Mouse (Mus musculus) liver, embryonic 15.5 days (tissue): Measurements from ENCODE around the gene Gng7. TPM values are rescaled to one million over a fixed set of nuclear protein-coding genes. Genes with fewer than 3 reads are reported as not detected.

ENCODE experiments used
- ATAC-seq: fragments of 200-750 bp; cut with Nextera tagmentation; 2 replicates; pipeline ENCODE4 v1.8.0; 2017; ENCODE audit warnings: moderate number of reproducible peaks, mild to moderate bottlenecking, moderate library complexity; ENCODE audit not compliant: insufficient read depth
- H3K27ac ChIP-seq: fragments of 300-500 bp; sonication (generic); replicated peaks from 2 replicates; pipeline ENCODE4 v1.5.1; 2015; ENCODE audit warnings: mild to moderate bottlenecking, inconsistent platforms
- H3K27me3 ChIP-seq: fragments of 300-500 bp; sonication (generic); 2 replicates; pipeline ENCODE4 v1.6.1; 2015; ENCODE audit warnings: mild to moderate bottlenecking, inconsistent platforms
- H3K36me3 ChIP-seq: fragments of 300-500 bp; sonication (generic); replicated peaks from 2 replicates; pipeline ENCODE4 v1.6.1; 2015; ENCODE audit warnings: moderate library complexity, mild to moderate bottlenecking, inconsistent platforms
- H3K4me1 ChIP-seq: fragments of 300-500 bp; sonication (generic); replicated peaks from 2 replicates; pipeline ENCODE4 v1.6.1; 2015; ENCODE audit warnings: inconsistent platforms
- H3K4me2 ChIP-seq: fragments of 300-500 bp; sonication (generic); 2 replicates; pipeline ENCODE4 v1.6.1; 2015; ENCODE audit warnings: moderate library complexity, mild to moderate bottlenecking, inconsistent platforms
- H3K4me3 ChIP-seq: fragments of 300-500 bp; sonication (generic); replicated peaks from 2 replicates; pipeline ENCODE4 v1.5.1; 2015; ENCODE audit warnings: mild to moderate bottlenecking, inconsistent platforms
- H3K9ac ChIP-seq: fragments of 300-500 bp; sonication (generic); 2 replicates; pipeline ENCODE4 v1.6.1; 2015; ENCODE audit warnings: moderate library complexity, mild to moderate bottlenecking, inconsistent platforms
- H3K9me3 ChIP-seq: fragments of 300-500 bp; sonication (generic); replicated peaks from 2 replicates; pipeline ENCODE4 v1.6.1; 2016; ENCODE audit warnings: inconsistent platforms
- WGBS: fragments of 180-500 bp; shearing (Covaris S2); methylation state at CpG from one replicate; pipeline ENCODE4 v1.1.7; 2015; ENCODE audit warnings: mixed read lengths; ENCODE audit not compliant: insufficient replicate concordance; 5-methylcytosine and 5-hydroxymethylcytosine counted together
- polyA plus RNA-seq: library from polyadenylated mRNA; unstranded; fragments of >200 nt; fragmentation: Nextera tagmentation; extraction: Ambion mirVana; gene quantifications from 2 replicates; pipeline ENCODE4 v1.2.1, GENCODE M21; 2015

The Gng7 gene
- polyA plus RNA-seq, 1 experiment from 2014 or later: 0.41 TPM

DNA sequence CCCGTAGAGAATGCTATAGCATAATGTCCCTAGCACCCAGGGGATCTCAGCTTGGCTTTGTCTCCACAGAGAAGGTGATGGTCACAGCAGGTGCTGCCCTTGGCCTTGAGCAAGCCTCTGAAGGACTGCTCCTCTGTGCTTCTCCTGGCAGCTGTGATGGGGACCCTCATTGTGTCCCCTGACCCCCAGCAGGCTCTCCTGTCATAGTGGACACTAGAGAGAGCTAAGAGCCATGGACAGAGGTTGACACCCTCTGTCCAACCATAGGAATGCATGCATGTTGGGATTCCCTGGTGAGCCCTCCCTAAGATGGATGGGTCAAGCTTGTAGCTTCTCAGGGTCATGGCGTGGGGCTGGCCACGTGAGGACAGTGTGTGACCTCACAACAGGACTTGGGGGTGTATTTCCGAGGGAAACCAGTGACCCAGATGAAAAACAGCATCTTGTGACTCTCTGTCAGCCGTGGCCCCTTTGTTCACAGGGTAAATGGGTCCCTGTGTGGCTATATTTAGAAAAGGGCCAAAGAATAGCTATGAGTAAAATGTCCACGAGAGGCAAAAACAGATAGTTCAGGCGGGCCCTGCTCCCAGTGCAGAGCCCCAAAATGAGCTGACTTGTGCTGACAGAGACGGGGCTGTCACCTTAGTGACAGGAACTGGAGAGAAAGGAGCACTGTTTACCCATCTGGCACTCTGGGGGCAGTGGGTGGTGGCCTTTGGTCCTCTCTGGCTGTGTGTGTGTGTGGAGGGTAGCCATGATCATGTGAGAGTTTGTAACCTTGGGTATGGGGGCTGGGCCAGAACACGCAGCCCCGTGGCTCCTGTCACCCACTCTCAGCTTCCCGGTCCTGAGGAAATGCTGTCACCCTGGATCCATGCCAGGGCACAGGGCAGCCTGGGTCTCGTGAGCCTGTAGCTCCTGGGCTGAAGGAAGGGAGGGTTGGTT is 51.4 kb downstream of the Gng7 start:
- no peaks in the 10 kb centered on the region for H3K9me3 ChIP-seq
- no peak overlapping the region for H3K4me2 ChIP-seq
- H3K27me3 ChIP-seq: no peaks in the 10 kb centered on the region
- 43% methylated on average over 12 of the region's 12 CpGs for WGBS
- peak; percentile 59 for ATAC-seq
- H3K9ac ChIP-seq: no peak overlapping the region
- H3K27ac ChIP-seq: peak overlapping the region; percentile 77
- no peak overlapping the region for H3K4me3 ChIP-seq
- peaks cover 46% of the 10 kb centered on the region for H3K4me1 ChIP-seq
- no peaks in the 10 kb centered on the region for H3K36me3 ChIP-seq

DNA sequence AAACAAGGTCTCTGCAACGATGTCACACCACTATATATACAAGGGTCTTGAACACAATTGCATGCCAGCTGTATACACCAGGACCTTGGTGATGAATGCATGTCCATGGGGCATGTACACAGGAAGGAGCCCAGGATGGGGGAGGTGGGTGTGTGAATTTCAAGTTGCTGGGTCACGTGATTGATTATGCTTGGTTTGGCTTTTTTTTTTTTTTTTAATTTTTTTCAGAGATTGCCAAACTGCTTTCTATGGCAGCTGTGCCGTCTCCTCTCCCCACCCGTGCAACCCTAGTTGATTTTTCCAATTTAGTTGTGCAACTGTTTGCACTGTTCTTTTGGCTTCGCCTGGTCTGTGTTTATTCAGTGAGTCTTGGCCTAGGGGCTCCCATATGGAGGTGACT is 52.2 kb downstream of the Gng7 start:
- Histone ChIP-seq H3K4me2 (no peak overlapping the region), H3K9me3 (no peaks in the 10 kb centered on the region), H3K27ac (peak overlapping the region; percentile 77), H3K9ac (no peak overlapping the region), H3K4me3 (no peak overlapping the region), H3K4me1 (peaks cover 45% of the 10 kb centered on the region), H3K36me3 (no peaks in the 10 kb centered on the region), H3K27me3 (no peaks in the 10 kb centered on the region)
- WGBS: 49% methylated on average over 5 of the region's 5 CpGs
- no peak for ATAC-seq

DNA sequence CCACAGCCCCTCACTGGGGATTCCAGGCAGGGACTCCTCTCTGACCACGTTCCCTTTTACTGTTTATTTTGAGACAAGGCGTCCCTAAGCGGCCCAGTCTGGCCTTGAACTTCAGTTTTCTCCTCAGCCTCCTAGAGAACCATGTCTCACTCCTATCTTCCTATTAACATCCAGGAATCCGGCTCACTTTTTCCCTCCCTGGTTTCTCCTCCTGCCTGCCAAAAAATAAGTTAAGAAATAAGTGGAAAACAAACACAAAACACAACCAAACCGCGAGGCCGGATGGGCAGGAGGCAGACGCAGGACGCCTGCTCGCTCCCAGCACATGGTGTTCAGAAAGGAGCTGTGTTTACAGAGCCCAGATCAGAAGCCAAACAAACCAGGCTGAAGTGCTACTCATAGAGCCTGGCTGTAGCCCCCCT is 52.7 kb downstream of the Gng7 start:
- Histone ChIP-seq H3K4me3 (no peak overlapping the region), H3K27ac (peak overlapping the region; percentile 77), H3K4me1 (peaks cover 40% of the 10 kb centered on the region), H3K4me2 (no peak overlapping the region), H3K36me3 (no peaks in the 10 kb centered on the region), H3K9ac (no peak overlapping the region), H3K9me3 (no peaks in the 10 kb centered on the region), H3K27me3 (no peaks in the 10 kb centered on the region)
- 59% methylated on average over 10 of the region's 10 CpGs for WGBS
- 0 out of 2 replicates have a peak, but pooled peaks have one; percentile 29 for ATAC-seq

DNA sequence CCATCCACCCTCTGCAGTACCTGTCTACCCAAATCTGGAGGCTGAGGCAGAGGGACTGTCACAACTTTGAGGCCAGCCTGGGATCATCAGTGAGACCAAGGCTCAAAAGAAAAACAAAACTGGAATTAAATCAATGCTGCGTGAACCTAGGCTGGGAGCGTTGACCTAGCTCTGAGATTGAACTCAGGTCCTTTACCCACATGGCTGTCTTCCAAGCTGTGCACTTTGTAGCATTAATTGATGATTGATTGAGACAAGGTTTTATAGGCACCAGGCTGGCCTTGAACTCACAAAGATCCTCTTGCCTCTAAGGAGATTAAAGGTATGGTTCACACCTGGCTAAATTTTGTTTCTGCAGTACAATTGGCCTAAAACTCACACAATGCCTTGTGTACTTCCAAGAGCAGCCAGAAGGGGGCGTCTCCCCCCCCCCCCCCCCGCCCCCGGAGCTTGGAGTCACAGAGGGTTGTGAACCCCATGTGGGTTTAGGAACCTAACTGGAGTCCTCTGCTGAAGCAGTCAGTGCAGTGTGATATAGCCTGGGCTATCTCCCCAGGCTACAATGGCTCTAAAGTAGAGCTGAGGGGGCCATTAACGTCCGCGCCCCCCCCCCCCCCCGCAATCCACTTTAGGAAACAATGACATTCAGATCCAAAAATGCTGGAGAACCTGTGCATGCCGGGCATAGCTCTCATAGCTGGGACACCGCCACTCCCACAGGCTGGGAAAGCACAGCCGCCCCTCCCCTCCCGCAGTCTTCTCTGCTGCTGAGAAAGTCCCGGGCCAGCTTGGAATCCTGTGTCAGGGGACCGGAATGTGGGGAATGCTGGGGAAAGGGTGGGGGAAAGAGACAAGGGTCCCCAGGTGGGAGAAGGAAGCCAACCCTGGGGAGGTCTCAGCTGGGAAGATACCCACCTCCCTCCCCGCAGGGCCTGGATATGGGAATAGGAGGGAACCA is 53.9 kb downstream of the Gng7 start:
- H3K4me2 ChIP-seq: no peak overlapping the region
- ATAC-seq: no peak
- H3K4me1 ChIP-seq: peaks cover 35% of the 10 kb centered on the region
- H3K9ac ChIP-seq: no peak overlapping the region
- H3K9me3 ChIP-seq: no peaks in the 10 kb centered on the region
- WGBS: 23% methylated on average over 16 of the region's 16 CpGs
- peak overlapping the region; percentile 77 for H3K27ac ChIP-seq
- H3K36me3 ChIP-seq: no peaks in the 10 kb centered on the region
- H3K4me3 ChIP-seq: no peak overlapping the region
- H3K27me3 ChIP-seq: no peaks in the 10 kb centered on the region

DNA sequence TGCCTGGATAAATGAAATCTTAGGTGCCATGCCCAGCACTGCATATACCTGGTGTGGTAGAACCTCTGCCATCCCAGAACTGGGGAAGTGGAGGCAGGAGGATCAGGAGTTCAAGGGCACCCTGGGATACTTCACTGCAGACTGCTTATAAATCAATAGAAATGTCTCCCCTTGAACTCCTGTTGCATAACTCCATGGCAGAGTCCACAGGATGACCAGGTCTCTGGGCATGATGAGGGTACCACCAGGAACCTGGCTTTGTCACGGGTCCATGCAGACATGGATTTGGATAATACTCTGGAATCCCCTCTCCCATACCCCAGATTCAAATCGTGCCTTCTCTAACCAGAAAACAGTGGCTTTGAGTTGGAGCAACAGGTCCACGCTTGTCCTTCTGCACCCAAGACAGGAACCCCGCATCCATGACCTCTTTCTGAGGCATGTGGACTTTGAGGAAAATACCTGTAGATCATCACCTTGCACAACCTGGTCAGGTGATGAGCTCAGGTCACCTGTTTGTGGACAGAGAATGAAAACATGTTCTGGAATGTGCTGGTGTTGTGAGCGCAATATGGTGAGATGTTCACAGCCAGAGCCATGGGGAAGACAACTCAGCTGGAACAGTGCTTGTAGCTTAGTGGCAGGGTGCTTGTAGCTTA is 55.6 kb downstream of the Gng7 start:
- H3K27me3 ChIP-seq: no peaks in the 10 kb centered on the region
- no peak for ATAC-seq
- WGBS: 66% methylated on average over 5 of the region's 5 CpGs
- H3K4me2 ChIP-seq: no peak overlapping the region
- no peak overlapping the region for H3K9ac ChIP-seq
- peaks cover 30% of the 10 kb centered on the region for H3K4me1 ChIP-seq
- H3K27ac ChIP-seq: no peak overlapping the region
- no peaks in the 10 kb centered on the region for H3K36me3 ChIP-seq
- H3K4me3 ChIP-seq: no peak overlapping the region
- H3K9me3 ChIP-seq: no peaks in the 10 kb centered on the region

DNA sequence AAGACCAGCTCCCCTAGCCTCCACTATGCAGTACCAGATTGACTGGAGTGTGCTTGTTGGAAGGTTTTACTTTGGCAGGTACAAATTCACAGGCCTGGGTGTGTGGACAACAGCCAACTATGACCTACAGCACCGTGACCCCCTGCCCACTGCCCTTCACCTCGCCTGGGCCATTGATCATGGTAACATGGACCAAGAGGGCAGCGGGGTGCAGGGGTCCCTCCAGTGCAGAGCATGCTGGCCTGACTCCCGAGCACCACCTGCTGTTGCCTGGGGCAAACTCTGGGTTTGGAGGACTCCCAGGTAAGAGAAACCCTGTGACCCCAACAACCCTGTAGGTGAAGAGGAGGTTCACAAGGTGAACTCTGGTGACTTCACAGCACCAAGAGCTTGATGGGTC is 57.0 kb downstream of the Gng7 start:
- no peak overlapping the region for H3K9ac ChIP-seq
- no peaks in the 10 kb centered on the region for H3K9me3 ChIP-seq
- H3K4me1 ChIP-seq: peaks cover 18% of the 10 kb centered on the region
- ATAC-seq: no peak
- H3K4me3 ChIP-seq: no peak overlapping the region
- H3K27ac ChIP-seq: no peak overlapping the region
- no peak overlapping the region for H3K4me2 ChIP-seq
- WGBS: 55% methylated on average over 4 of the region's 4 CpGs
- no peaks in the 10 kb centered on the region for H3K36me3 ChIP-seq
- H3K27me3 ChIP-seq: peaks cover 6% of the 10 kb centered on the region; the same call in 1 of the 2 replicates

DNA sequence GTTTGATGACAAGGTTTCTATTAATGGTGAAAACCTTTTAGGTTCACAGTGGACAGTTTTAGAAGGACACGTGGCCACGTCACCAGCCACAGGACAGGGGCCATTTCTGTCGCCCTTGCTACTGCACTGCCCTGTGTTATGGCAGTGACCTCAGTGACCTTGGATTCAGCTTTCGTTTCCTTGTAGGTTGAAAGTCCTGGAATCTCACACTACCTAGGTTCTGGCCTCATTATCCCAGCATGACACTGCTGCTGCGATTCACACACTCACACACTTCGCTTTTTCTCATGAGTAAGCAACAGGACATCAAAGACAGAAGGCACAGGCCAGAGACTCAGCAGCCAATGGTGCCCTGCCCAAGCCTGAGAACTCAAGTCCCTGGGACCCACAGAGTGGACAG is 57.8 kb downstream of the Gng7 start:
- Histone ChIP-seq H3K27me3 (peaks cover 6% of the 10 kb centered on the region; the same call in 1 of the 2 replicates), H3K36me3 (no peaks in the 10 kb centered on the region), H3K9me3 (no peaks in the 10 kb centered on the region), H3K4me3 (no peak overlapping the region), H3K9ac (no peak overlapping the region), H3K27ac (no peak overlapping the region), H3K4me2 (no peak overlapping the region), H3K4me1 (peaks cover 16% of the 10 kb centered on the region)
- 61% methylated on average over 6 of the region's 6 CpGs for WGBS
- no peak for ATAC-seq

DNA sequence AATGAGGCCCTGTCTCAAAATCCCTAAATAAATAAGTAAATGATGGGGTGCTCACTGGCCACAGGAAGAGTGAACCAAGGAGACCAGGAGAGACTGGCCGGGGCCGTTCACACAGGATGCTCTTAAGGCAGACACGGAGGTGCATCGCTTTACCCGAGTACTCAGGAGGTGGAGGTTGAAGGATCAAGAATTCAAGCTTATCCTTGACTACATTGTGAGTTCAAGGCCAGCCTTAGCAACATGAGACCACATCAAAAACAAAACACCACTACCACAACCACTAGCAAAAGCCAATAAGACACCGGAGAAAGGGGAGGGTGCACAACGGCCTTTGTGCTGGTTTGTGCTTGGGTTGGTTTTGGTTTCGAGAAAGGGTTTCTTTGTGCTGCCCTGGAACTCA is 58.4 kb downstream of the Gng7 start:
- H3K4me1 ChIP-seq: peaks cover 14% of the 10 kb centered on the region
- H3K4me3 ChIP-seq: no peak overlapping the region
- H3K9me3 ChIP-seq: no peaks in the 10 kb centered on the region
- H3K27ac ChIP-seq: no peak overlapping the region
- WGBS: 82% methylated on average over 8 of the region's 8 CpGs
- no peaks in the 10 kb centered on the region for H3K36me3 ChIP-seq
- ATAC-seq: no peak
- H3K4me2 ChIP-seq: no peak overlapping the region
- no peak overlapping the region for H3K9ac ChIP-seq
- peaks cover 6% of the 10 kb centered on the region; the same call in 1 of the 2 replicates for H3K27me3 ChIP-seq

DNA sequence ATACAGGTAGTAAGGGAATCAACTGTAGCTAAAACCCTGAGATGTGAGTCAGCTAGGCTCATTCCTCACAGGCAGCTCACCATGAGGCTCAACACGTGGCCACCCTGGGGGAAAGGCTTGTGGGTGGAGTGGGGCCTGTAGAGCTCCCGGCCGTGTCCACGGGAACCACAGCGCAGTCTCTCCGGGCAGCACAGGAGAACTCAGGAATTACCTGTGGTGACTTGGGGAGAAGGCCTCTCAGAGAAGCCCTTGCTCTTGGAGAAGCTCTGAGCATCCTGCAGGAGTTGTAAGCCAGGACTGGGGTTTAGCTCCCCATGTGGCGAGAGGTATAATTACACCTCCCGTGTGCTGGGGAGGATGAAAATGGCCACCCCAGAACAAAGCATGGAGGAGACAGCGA is 59.2 kb downstream of the Gng7 start:
- Histone ChIP-seq H3K27me3 (peaks cover 6% of the 10 kb centered on the region; the same call in 1 of the 2 replicates), H3K4me2 (no peak overlapping the region), H3K9me3 (no peaks in the 10 kb centered on the region), H3K27ac (no peak overlapping the region), H3K4me1 (peaks cover 10% of the 10 kb centered on the region), H3K36me3 (no peaks in the 10 kb centered on the region), H3K4me3 (no peak overlapping the region), H3K9ac (no peak overlapping the region)
- WGBS: 23% methylated on average over 9 of the region's 9 CpGs
- no peak for ATAC-seq

DNA sequence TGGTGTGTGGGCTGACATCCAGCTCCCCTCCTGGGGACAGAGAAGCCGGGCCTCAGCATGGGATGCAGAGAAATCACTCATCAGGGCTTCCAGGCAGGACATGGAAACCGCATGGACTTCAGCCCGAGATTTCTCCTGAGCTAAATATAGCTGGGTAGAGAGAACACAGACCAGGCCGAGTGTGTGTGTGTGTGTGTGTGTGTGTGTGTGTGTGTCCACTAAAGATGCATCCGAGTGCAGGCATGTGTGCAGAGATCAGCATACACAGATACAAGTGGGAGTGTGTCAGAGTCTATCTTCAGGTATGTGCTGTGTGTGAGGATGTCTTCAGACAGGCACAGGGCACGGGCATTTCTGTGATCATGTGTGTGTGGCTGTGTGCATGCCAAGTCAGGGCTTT is 59.9 kb downstream of the Gng7 start:
- 49% methylated on average over 6 of the region's 6 CpGs for WGBS
- H3K27me3 ChIP-seq: peaks cover 6% of the 10 kb centered on the region; the same call in 1 of the 2 replicates
- H3K4me2 ChIP-seq: no peak overlapping the region
- H3K27ac ChIP-seq: no peak overlapping the region
- no peak for ATAC-seq
- H3K36me3 ChIP-seq: no peaks in the 10 kb centered on the region
- H3K4me1 ChIP-seq: peaks cover 16% of the 10 kb centered on the region
- no peak overlapping the region for H3K9ac ChIP-seq
- no peak overlapping the region for H3K4me3 ChIP-seq
- H3K9me3 ChIP-seq: no peaks in the 10 kb centered on the region
